Mouse (Mus musculus): Measurements from ENCODE around the gene Eras.
"Not testable (repeated sequence)": the region's sequence is repeated elsewhere in the genome, so short reads cannot be mapped to it uniquely, and the experiment has no call there.

Gene Eras

DNA sequence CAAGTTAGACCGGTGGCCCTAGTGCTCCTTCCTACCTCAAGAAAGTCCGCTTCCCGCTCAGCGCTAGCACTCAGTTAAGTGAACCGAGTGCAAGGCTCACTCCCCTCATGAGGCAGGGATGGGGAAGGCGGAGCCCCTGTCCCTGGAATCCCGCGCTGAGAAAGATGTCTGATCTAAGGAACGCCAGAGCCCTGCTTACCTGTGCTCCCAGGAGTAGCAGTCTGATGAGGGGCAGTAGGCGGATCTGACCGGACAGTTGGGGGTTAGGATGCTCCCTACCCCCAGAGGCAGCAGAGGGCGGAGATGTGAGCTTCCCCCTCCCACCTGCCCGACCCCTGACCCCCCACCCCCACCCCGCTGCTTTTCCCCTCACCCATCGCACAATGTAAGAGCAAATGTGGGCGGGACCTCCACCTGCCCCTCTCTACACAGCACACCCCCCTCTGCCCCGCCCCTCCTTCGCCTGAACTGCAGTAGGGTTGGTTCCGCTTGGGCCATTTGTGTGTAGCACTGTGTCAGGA, at the start of gene Eras:
Gene Eras (minus strand): TSS at position 338 of the 521 bp plus-strand sequence.
- in situ Hi-C loops (cut with MboI, MseI): no loop called here

DNA sequence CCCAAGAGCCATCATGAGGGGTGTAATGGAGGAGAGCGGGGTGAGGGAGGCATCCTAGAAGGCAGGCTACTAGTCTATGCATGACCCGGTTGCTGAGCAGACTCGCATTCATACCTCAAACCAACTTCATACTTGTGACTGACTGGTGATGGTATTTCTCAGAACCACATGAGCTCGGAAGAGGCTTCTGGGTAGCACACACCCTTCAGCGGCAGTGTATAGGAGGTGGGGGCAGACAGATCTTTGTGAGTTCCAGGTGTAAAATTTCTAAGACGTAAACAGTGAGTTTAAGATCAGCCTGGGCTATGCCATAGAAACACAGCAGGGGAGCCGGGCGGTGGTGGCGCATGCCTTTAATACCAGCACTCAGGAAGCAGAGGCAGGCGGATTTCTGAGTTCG, 49.5 kb upstream of the Eras start, which contains the start of gene Gata1:
Gene Gata1 (minus strand): TSS at position 180 of the 400 bp plus-strand sequence.
- in situ Hi-C loops (cut with MboI, MseI): no loop called here

DNA sequence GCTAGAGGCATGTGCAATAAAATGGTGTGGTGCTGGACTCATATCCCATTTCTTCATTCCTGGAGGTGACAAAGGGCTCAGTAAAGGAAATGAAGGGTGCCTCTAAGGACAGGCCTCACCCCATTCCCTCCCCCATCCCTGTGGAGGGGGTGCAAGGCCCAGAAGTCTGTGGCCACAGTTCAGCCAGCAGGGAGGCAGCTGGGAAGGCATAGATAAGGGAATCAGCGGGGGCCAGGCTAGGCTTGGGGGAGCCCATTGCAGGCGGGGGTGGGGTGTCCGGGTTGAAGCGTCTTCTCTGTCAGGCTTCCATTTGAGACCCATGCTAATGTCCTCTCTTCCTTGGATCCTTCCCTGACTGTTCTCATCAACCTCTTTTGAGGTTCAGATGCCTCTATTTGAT, 42.9 kb upstream of the Eras start:
- in situ Hi-C loops (cut with MboI, MseI): no loop called here

DNA sequence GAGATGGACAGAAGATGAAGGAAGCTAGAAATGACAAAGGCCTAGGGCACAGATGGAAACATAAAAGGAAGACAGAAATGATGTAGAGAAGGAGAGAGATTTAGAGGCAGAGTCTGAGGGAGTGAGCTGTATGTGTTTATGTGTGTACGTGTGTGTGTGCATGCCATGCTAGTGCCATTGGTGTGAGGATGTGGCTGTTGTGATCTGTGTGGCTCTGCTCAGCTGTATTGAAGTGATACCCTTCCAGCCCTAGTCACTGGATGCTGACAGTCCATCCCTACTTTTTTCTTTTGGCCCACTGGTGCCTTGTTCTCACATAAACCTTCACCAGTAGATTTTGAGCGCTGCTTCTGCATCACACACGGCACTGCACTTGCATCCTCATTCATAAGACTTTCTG, 40.5 kb upstream of the Eras start:
- in situ Hi-C loops (cut with MboI, MseI): no loop called here

DNA sequence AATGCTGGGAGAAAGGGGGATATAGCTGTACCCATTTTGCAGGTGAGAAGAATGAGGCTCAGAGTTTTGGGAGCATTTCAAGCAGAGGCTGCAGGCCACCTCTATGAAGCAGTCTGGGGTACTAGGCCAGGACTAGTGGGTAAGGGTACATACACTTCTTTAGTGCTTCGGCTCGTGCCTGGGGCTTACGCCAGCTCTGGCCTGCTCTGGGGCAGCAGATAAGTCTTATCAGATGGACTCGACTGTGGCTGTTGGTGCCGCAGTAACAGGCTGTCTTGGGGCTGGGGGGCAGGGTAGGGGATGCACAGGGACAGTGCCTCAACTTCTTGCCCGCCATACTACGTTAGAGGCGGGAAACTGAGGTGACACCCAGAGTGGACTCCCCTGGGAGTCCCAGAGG, 39.8 kb upstream of the Eras start:
- in situ Hi-C loops (cut with MboI, MseI): no loop called here

DNA sequence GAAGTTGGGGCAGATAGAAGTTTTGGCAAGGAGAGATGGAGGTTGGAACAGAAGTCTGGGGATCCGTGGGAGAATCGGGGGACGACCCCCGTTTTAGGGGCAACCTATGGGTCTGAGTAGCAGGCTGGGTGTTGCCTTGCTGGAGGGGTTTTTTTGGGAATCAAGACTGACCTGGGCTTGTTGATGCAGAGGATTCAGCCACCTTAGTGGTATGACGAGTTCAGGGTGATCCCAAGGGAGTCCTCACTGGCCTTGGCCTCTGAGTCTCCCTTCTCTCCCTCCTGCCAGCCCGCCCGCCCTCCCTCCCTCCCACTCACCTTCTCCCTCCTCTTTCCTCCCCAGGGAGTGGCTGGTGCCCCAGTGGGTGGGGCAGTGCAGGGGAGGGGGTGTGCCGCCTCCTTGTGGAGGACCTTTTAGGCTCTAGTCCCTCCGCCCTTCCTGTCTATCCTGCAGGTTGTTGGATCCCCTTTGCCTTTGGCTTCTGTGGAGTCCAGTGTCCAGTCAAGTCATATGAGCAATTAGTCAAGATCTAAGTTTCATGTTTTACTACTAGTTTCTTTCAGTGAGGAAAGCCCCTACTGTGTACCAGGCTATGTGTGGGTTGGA, 39.3 kb upstream of the Eras start:
- in situ Hi-C loops (cut with MboI, MseI): no loop called here

DNA sequence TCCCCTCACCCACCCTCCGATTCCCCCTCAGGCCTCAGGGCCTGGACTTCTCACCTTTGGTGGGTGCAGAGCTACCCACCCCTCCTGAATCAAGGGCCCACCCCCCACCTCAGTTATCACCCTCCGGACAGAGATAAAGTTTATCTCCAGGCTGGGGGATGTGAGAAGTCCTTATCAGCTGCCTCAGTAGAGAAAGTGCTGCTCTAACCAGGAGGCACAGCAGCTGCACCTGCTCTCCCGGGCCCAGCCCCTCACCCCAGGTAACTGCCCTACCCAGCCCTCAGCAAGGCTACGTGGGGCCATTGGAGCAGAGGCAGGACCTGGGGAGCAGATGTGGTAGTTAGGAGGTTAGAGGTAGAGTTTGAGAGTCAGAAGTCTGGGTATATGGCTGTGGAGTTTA, 37.8 kb upstream of the Eras start:
- in situ Hi-C loops (cut with MboI, MseI): no loop called here

DNA sequence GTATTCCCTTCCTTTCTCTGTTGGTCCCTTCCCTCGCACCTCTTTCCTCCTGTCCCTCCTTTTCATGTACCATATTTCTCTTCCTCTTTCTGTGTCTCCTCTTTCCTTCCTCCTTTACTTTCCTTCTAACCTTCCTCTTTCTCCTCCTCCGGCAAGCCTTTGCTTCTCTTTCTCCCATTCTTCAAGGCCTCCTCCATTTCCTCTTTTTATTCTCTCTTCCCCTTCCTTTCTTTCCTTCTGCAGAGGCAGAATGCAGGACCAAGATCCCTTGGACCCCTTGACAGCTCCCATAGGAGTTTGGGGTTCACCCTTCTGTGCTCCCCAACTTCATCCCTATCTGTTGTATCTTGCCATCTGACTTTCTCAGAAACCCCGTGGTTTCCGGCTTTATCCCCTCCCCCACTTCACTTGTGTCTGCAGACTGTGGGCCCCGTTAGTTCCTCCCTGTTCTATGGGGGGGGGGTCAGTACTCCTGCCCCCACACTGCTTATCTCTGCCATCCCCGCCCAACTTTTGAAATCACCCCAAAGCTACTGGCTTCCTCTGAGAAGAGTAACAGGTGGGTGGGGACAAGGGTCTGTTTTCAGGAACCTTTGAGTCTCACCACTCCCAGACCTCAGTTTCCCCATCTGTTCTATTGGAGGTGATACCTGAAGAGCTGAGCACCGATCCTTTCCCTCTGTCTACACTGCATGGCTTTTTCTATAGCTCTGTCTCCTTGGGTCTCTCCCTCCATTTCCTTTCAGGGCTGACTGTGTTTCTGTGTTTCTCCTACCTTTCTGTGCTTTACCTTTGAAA, 35.6 kb upstream of the Eras start:
- in situ Hi-C loops (cut with MboI, MseI): no loop called here

DNA sequence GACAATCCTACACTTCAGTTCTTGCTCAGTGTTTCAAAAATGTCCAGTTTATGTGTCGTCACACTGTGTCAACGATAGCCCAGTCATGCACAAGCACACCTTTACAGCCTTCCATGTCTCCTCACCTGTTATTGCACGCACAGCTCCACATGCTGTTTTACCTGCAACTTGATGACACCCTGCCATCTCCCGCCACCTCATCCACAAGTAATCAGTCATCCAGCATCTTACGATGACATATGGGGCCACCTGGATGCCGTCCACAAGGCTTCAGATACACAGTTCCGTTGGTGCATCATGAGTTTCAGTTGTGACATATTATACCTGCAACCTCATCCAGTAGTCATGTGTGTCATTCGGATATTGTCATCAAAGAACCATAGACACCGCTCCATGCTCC, 30.5 kb upstream of the Eras start:
- in situ Hi-C loops (cut with MboI, MseI): no loop called here

DNA sequence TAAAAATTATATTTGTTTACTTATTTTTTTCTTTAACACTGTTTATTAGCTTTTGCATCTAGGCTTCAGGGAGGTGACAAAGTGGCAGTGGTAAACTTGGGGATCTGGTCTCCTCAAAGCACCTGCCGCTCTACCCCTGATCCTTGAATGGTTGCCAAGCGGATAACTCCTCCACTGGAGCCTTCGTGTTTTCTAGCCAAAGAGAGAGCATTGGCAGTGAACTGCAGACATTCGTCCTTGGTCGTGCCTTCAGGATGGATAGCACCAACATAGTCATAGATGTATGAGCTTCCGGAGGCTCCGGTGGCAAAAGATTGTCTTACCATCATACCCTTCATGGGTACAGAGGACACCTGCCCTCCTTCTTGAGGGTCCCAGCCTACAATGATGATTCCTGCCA, 21.7 kb upstream of the Eras start:
- in situ Hi-C loops (cut with MboI, MseI): no loop called here

DNA sequence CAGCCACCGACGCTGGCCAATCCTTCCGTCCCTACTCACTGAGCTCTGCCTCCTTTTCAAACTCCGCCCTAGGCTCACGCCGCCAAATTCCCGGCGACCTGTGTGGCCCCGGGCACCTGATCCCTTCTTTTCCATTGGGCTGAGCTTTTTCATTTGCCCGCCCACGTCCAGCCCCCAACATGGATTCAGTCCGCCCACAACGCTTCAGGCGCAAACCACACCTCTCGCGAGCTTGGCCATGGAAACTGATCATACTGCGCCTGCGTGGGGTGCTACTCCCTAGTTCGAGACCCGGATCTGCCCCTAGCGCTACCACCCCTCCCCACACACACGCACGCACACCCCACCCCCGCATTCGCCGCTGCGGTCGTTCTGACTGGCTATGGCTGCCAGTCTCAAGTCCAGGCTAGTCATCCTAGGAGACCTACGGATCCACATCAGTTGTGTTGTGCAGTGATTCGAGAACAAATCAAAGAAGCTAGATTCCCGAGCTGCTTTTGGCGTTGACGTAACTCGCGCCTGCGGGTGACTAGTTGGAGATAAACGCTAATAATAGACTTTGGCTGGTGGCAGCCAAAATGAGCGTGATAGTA, 19.6 kb upstream of the Eras start:
- in situ Hi-C loops (cut with MboI, MseI): no loop called here

DNA sequence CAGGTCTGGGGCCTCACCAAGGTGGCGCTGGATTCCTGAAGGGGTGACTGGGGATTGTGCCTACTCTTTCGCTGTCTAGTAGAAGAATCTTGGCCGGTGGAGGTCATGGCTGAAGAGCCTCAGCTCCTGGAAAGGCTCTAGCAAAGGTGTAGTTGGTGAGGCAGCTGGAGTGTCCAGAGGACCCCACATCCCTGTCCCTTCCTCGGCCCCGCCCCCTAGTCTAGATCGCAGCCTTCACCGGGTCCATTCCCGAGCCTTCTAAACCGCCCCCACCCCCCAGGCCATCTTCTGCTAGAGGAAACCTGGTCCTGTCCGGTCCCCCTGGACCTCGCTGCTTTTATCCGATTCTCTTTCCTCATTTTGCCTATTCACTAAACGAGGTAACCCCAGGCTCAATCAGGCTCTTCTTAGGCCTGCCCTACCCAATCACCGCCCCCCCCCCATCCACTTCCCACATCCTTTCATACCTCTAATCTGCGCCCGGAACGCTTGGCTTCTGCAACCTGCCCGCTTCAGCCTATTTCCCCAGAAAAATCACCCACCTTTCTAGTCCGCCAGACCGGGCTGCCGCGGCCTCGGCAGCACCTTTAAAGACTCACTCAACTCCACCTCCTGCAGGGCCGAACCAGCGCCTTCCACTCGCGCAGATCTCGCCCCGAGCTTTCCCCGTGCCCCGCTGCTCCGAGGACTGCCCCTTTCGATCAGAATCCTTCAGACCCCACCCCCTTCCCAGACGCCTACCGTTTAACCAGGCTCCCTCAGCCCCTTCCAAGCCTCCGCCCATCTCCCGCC, 18.9 kb upstream of the Eras start, which contains the start of gene Hdac6:
Gene Hdac6 (minus strand): TSS at position 782 of the 792 bp plus-strand sequence.
- in situ Hi-C loops (cut with MboI, MseI): no loop called here

DNA sequence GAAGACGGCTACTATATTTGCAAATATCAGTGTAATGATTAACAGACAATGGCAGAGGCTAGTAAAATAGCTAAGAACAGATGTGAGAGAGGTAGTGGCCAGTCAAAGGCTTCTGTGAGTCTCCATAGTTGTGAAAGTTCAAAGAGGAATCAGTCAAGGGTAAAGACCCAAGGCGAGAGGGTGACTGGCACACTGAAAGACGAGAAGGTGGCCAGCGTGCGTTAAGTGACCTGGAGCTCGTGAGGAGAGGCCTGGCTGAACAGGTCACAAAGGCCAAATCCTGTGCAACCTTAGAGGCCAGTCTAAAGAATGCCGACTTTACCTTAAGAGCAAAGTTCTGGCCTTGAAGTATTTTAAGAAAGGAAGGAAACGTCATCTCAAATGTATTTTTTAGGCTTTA, 17.2 kb upstream of the Eras start:
- in situ Hi-C loops (cut with MboI, MseI): no loop called here

DNA sequence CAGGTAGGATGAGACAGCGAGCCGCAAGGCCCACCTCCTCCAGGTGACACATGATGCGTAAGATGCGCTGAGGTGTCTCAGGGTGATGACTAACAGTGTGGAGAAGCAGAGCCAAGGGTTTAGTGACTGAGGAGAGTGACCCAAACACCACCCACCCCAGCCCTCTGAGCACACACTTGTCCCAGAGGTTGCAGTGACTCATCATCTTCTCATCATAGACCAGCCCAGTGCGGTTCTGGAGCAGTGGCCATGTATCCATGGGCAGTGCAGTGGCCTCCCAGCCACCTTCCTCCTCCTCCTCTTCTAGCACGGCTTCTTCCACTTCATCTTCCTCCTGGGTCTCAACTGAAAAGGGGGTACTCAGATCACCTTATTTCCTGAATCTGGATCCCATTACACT, 9.3 kb upstream of the Eras start:
- in situ Hi-C loops (cut with MboI, MseI): no loop called here

DNA sequence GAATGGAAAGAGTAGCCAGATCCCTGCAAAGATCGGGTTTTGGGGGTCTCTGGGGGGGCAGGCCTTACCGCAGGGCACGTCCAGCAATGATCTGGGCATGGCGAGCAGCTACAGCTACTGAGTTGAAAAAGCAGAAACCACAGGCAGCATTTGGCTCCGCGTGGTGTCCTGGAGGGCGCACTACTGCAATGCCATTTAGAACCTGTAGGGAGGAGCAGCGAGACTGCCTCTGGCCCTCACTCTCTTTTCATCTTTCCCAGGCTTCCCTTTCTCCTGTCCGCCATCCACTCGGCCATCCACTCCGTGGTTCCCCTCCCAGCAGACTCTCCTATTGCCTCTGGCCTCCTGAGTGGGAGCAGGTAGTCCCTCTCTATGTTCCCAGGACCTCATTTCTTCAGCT, 8.5 kb upstream of the Eras start:
- in situ Hi-C loops (cut with MboI, MseI): no loop called here

DNA sequence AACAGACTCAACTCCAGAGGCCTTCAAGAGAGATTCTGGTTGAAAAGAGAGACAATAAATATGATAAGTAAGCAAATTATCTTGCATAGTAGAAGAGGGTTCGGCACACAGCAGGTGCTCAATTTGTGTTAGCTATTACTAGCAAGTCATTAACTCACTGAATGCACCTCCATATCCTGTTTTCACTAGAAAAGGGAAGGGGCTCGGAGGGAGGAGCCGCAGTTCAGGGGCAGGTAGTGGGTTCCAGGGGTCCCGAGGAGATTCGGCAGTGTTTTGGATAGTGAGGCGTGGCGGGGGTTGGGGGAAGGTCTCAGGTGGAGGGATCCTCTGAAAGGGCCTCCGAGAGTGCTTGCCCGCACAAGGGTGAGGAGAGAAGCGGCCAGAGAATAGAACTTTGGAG, 1.3 kb downstream of the Eras start:
- in situ Hi-C loops (cut with MboI, MseI): no loop called here

DNA sequence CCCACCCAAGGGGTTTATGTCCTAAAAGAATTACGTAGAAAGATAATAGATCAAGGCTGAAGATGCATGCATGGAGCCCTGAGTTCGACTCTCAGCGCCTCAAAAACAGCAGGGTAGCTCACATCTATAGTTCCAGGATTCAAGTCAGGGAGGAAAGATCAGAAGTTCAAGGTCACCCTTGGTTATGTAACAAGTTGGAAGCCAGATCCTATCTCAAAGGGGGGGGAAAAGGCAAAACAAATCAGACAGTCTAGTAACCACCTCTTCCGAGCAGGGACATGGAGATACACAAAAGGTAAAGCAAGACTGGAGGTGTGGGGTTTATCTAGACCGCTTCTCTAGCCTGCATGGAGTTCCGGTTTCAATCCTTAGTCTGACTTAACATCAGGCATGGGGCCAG, 2.1 kb downstream of the Eras start:
- in situ Hi-C loops (cut with MboI, MseI): no loop called here

DNA sequence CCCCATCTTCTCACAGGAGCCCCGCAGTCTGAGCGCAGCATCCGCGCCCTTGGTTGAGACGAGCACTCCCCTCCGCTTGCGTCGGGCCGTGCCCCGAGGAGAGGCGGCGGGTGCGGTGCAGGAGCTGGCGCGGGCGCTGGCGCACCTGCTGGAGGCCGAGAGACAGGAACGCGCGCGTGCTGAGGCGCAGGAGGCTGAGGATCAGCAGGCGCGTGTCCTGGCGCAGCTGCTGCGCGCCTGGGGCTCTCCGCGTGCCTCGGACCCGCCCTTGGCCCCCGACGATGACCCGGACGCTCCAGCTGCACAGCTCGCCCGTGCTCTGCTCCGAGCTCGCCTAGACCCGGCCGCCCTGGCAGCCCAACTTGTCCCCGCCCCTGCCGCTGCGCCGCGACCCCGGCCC, 6.4 kb downstream of the Eras start:
- in situ Hi-C loops (cut with MboI, MseI): no loop called here

DNA sequence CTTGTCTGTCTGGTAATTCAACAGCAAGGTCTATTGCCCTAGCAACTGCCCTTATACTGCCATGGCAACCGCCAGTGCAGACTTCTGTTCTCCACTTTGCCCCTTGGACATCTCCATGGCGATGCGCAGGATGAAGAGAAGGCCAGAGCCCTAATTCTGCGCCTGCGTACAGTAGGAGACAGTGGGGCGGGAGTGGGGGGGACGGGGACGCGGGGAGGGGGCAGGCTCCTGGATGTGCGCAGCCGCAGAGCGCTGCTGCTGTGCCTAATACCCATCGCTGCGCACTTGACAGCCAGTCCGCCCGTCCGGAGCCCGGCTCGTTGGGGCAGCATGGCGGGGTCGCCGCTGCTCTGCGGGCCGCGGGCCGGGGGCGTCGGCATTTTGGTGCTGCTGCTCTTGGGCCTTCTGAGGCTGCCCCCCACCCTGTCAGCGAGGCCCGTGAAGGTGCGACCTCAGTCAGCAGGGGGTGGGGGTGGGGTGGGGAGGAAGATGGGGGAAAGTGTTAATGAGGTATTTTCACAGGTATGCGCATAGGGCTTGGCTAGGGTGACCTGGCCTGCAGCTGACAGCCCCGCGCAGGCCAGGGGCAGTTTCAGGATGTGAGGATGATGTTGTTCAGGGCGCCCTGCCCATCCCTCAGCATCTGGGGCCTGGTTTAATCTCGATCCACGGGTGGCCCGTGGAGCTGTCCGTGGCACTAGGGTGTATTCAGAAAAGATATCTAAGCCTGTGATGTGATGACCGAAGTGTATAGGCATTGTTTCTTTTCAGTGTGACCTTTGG, 8.6 kb downstream of the Eras start, which contains the start of gene Pcsk1n:
Gene Pcsk1n (plus strand): TSS at position 222 of the 783 bp plus-strand sequence.
- in situ Hi-C loops (cut with MboI, MseI): no loop called here

DNA sequence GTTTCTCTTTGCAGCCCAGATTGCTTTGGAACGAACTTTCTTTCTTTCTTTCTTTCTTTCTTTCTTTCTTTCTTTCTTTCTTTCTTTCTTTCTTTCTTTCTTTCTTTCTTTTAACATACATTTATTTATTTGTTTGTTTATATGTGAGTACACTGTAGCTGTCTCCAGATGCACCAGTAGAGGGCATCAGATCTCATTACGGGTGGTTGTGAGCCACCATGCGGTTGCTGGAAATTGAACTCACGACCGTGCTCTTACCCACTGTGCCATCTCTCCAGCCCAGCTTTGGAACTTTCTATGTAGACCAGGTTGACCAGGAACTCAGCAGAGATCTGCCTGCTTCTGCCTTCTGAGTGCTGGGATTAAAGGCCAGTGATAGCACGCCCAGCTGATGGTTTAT, 10.4 kb downstream of the Eras start:
- in situ Hi-C loops (cut with MboI, MseI): not testable (repeated sequence)

DNA sequence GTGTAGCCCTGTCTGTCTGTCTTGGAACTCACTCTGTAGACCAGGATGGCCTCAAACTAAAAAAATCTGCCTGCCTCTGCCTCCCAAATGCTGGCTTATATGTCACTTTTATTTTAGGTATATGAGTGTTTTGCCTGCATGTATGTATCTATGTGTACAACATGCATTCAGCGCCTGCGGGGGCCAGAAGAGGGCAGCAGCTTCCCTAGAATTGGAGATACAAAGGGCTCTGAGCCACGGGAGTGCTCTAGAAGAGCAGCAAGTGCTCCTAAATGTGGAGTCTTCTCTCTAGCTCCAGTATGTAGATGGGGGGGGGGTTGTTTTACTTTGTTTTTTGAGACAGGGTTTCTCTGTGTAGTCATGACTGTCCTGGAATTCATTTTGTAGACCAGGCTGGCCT, 12.7 kb downstream of the Eras start:
- in situ Hi-C loops (cut with MboI, MseI): not testable (repeated sequence)
